Mouse (Mus musculus) cerebellum, postnatal 10 days (tissue): ENCODE data around the gene Pramel7.
A peak's percentile ranks its signal among the peaks of the same experiment; 100 is the strongest.
"Not testable (repeated sequence)": the region's sequence is repeated elsewhere in the genome, so short reads cannot be mapped to it uniquely, and the experiment has no call there.

ENCODE experiments used
- DNase-seq, 2 experiments: peaks; one replicate each; pipeline ENCODE4 v3.0.0; 2021; ENCODE audit warnings: mixed read lengths in 2 of 2

Pramel7 gene

GRCm38 (mm10) chr2:87496993-87497392 is at the start of gene Pramel7:
Gene Pramel7, minus strand, starts transcription at chr2:87497093.
- not testable (repeated sequence) for DNase-seq

- DNase-seq: no peak
These were observed 48.5 kb upstream of the Pramel7 start, which contains the start of gene Olfr1128 for GRCm38 (mm10) chr2:87545442-87545841. Gene Olfr1128, minus strand, starts transcription at chr2:87545542.

GRCm38 (mm10) chr2:87534826-87535225 is 37.9 kb upstream of the Pramel7 start:
- DNase-seq: no peak

- DNase-seq: no peak
These were observed 34.6 kb upstream of the Pramel7 start, which contains the start of gene Olfr153 for GRCm38 (mm10) chr2:87531496-87531895. Gene Olfr153, plus strand, starts transcription at chr2:87531796.

- DNase-seq: peak; percentile 20 to 26
These were observed 29.2 kb upstream of the Pramel7 start for GRCm38 (mm10) chr2:87525899-87526616.

- peak; percentile 15 to 43 for DNase-seq
These were observed 23.8 kb upstream of the Pramel7 start for GRCm38 (mm10) chr2:87520651-87521050.

- DNase-seq: no peak
These were observed 19.7 kb upstream of the Pramel7 start for GRCm38 (mm10) chr2:87516581-87516980.

GRCm38 (mm10) chr2:87515457-87516060 is 18.7 kb upstream of the Pramel7 start:
- DNase-seq: no peak

- no peak for DNase-seq
These were observed 18.2 kb upstream of the Pramel7 start for GRCm38 (mm10) chr2:87515046-87515445.

GRCm38 (mm10) chr2:87506265-87506664 is 9.4 kb upstream of the Pramel7 start, which contains the start of gene Pramel6:
Gene Pramel6, plus strand, starts transcription at chr2:87506565.
- DNase-seq: no peak

- DNase-seq: no peak
These were observed 14.6 kb downstream of the Pramel7 start for GRCm38 (mm10) chr2:87482276-87482675.

- DNase-seq: no peak
These were observed 15.7 kb downstream of the Pramel7 start for GRCm38 (mm10) chr2:87481158-87481557.

- no peak for DNase-seq
These were observed 16.7 kb downstream of the Pramel7 start for GRCm38 (mm10) chr2:87480207-87480606.

- DNase-seq: no peak
These were observed 35.1 kb downstream of the Pramel7 start for GRCm38 (mm10) chr2:87461769-87462168.

- DNase-seq: no peak
These were observed 43.2 kb downstream of the Pramel7 start, which contains the start of gene Olfr1126 for GRCm38 (mm10) chr2:87453662-87454061. Gene Olfr1126, plus strand, starts transcription at chr2:87453962.
